Mouse (Mus musculus) liver, adult 2 months (tissue): ENCODE results near the gene Greb1.

Source experiments
- CTCF ChIP-seq: fragments of 200-500 bp; IDR thresholded peaks from 2 replicates; pipeline ENCODE4 v1.5.1; 2011; ENCODE audit warnings: low read depth, low read length, control low read depth
- POLR2A ChIP-seq: fragments of 200-500 bp; IDR thresholded peaks from 2 replicates; pipeline ENCODE4 v1.6.1; 2011; ENCODE audit warnings: low read length, control low read depth; ENCODE audit not compliant: insufficient read depth; ENCODE audit errors: extremely low read depth

- no peak for TF ChIP-seq CTCF
- TF ChIP-seq POLR2A, result no peak
Observed at GRCm38 (mm10) chr12:16789756-16790155, 10.9 kb downstream of the Greb1 start.
